Mouse (Mus musculus) hindlimb bud, embryonic 11.5 days (tissue): ENCODE measurements around the gene Lamb3.

Experiments
- DNase-seq: peaks from one replicate; pipeline ENCODE4 v3.0.0-alpha.2; 2012; ENCODE audit warnings: low read depth, low spot score; ENCODE audit errors: extremely low spot score

Gene Lamb3

DNA sequence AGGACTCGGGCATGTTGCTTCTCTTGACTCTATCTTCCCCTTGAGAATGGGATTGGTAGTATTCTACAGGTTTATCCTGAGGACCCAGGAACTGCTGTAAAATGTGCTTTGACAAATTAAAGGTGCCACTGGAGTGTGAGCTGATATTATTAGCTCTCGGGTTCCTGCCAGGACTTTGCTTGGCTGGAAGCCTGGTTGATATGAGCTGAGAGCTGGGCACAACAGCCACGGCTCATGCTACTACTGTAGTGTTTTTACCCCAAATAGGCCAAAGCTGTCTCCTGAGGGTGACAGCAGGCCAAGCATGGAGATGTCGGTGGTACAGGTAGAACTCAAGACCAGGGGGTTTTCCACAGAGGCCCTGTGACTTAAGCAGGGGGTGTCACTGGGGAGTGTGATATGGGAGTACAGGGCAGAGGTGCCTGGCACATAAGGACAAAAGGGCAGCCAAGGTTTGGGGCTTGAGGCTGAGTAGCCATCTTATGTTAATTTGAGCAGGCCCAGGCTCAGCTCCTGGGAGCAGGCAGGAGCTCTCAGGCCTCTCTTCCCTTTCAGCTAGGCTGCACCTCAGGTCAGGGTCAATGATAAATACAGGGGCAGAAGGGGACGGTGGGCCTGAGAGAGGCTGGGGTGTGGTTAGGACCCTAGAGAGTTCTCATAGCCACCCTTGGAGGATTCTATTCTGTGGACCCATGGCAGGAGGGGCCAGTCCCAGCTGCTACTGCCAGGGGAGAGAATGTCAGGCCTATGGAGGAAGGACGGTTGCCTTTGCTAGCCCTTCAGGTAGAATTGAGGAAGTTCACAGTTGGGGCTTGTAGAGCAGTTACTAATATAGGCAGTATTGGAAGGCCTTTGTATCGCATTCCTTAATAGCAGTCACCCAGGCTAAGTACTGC, 128.9 kb downstream of the Lamb3 start:
- no peak for DNase-seq

DNA sequence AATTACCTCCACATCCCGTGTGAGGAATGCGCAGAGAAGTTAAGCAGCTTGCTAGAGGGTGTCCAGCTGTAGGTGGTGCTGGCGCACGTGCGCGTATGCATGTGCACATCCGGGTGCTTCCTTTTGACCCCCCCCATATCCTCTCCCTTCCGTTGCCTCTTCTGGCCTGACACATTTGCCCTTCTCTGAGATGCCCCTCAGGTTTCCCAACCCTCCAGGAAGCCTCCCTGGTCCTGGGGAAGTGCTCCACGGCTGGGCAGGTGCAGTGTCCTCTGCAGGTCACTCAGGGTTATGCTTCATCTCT, 129.5 kb downstream of the Lamb3 start:
- no peak for DNase-seq

GRCm38 (mm10) chr1:193337787-193338310, 130.3 kb downstream of the Lamb3 start:
- no peak for DNase-seq

DNA sequence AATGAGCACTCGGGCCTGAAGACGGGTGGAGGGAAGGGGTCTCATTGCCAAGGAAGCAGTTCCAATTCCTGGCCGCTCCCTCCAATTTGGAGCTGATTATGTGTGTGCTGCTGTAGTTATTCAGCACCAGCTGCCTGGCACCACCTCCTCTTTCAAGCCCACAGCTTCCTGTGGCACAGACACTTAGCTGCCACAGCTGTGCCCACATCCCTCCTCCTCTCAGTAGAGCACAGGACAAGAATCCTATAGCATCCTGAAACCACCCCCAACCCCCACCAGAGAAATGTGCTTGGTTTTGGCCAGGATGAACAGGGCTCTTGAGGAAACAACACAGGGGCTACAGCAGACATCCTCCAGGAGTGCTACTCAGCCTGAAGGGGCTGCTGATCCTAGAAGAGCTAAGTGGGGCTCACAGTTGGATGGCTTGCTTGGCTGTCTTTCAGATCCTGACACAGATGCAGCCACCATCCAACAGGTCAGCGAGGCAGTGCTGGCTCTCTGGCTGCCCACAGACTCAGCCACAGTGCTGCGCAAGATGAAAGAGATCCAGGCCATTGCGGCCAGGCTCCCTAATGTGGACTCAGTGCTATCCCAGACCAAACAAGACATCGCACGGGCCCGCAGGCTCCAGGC, 131.0 kb downstream of the Lamb3 start:
- DNase-seq, result no peak

DNA sequence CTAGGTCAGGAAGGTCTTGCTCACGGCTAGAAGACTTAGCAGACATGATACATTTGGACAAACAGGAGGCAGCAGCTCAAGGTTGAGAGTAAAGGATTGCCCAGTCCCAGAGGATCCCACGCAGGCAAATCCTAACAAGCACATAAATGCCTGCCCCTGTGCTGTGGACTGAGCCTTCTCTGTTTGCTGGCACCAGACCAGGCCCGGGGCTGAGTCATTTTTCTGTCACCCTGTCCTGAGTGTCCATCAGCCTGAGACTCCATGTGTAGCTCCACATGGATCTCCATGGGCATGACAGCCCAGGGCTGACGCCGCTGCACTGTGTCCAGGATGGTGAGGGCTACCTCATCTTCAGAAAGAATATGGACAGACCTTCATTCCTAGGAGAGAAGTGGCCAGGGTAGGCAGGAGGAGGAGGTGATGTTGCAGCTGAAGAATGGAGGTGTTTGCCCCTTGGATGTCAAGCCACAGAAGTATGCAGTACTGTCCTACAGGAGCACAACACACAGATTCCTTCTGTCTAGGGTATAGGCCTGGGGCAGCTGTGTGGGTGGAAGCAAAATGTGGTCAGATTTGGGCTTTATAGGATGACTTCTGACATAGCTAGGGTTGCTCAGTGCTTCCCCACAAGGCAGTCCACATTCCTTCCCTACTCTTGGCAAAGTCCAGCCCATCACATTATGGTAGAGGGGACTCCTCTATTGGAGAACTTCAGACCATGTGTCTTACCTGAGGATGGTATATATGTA, 134.9 kb downstream of the Lamb3 start:
- DNase-seq, result no peak

- DNase-seq, result no peak
Measured at GRCm38 (mm10) chr1:193343853-193344252, 136.4 kb downstream of the Lamb3 start.

DNA sequence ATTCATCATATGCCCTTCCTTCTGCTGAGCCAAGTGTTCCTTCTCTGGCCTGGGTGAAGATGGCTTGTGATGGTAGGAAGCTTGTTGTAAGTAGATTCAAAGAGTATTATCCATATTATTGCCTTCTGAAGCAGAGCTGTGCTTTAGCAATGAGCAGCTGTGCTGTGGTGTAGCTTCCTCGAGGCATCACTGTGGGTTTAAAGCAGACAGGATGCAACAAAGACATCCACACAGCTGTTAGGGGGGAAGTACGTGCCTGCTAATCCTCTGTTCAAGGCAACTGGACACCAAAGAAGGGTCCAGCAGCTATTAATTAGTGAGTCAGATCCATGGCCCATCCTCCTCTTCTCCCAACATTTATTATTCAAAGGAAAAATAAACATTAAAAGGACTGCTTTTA, 137.5 kb downstream of the Lamb3 start:
- DNase-seq, result no peak

DNA sequence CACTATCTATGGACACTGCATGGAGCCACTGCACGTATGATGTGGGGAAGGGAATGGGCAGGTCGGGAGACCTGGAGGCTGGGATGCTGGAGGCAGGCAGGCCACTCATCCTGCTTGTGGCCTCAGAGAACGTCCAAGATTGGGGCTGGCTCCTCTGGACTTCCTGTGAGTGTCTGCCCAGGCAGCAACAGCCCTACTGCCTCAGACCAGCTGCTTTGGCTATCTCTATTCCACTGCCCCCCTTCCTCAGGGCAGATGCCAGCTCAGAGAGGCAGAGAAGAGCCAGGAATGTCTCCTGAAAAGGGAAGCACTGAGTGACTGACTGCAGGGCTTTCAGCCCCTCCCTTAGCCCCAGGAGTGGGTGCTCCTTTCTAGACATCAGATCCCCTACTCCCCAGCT, 139.4 kb downstream of the Lamb3 start:
- no peak for DNase-seq

DNA sequence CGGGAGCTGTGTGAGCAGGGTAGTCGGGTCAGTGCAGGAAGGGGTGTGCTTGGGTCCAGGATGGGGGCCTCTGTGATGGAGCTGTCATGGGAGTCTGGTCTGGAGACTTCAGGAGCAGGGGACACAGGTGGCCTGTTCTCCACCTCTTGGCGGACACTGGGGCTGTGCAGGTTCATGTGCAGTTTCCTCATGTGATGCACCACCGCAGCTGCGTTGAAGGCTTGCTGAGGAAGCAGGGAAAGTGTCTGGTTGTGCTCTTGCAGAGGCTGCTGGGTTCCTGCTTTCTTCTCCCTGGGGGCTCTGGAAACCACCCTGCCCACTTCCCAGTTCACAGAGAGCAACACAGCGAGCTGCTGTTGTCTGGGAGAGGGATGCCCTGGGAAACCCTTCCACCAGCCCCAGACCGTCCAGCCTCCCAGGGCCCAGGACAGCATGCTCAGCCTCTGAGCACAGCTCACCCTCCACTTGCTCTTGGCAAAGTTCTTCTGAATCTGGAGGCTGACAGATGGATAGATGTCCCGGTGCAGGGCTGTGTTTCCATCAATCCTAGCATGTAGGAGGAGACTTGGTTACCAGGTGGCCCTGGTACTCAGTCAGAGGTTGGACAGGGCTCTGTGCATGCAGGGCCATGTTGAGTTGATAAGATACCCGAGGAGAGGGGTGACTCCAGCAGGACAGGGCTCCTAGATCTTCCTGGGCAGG, 140.9 kb downstream of the Lamb3 start:
- no peak for DNase-seq

- no peak for DNase-seq
Measured at GRCm38 (mm10) chr1:193349702-193350545, 142.4 kb downstream of the Lamb3 start.

- no peak for DNase-seq
Measured at GRCm38 (mm10) chr1:193350546-193350801, 143.0 kb downstream of the Lamb3 start.

DNA sequence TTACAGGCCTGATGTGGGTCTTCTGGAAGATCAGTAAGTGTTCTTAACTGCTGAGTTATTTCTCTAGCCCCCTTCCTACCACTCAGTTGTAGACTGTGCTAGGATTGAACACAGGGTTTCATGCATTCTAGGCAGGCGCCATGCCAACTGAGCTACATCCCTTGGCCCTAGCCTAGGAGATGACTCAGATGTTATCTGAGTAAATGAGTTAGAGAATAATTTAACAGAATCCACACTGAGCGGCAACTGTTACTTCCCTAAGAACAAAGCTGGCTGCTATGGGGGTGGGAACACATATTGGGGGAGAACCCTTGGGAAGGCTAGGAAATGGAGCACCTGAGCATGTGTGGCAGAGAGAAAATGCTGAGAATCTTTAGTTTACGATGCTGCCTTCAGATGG, 144.1 kb downstream of the Lamb3 start:
- DNase-seq, result no peak

GRCm38 (mm10) chr1:193359199-193359598, 151.7 kb downstream of the Lamb3 start:
- no peak for DNase-seq

GRCm38 (mm10) chr1:193361181-193361580, 153.7 kb downstream of the Lamb3 start:
- no peak for DNase-seq

DNA sequence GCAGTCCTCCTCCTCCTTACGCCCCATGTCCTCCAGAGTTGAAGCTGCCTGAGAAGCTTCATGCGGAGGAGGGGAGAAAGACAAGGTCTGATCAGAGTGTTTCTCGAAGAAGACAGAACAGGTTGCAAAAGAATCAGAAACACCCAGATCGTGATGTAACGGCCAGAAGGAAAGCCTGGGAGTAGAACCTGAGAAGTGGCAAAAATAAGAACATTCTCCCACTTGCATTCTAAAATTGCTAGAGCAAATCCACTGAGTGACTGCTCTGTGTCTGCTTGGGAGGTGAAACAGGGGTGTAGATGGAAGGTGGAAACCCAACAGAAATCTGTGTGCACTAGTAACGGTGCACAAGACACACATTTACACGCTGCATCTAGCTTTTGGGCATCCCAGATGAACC, 154.6 kb downstream of the Lamb3 start:
- no peak for DNase-seq

GRCm38 (mm10) chr1:193363801-193364231, 156.3 kb downstream of the Lamb3 start:
- no peak for DNase-seq

DNA sequence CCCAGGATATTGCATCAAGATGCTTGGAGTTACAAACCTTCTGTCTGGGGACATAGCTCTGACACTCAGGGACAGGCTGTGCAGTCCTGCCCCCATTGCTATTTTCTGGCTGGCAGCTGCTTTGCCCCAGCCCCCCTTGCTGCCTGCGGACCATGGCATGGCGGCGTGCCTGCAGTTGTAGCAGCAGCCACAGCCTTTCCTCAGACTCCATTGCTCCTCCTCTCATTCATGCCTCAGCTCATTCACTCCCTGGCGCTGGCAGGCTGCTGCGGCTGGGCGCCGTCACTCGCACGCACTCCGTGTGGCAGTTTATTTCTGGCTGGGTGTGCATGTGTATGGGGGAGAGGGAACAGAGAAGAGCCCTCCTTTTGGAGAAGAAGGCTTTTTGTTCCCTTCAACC, 160.6 kb downstream of the Lamb3 start:
- no peak for DNase-seq

GRCm38 (mm10) chr1:193369091-193369490, 161.6 kb downstream of the Lamb3 start:
- DNase-seq, result no peak

DNA sequence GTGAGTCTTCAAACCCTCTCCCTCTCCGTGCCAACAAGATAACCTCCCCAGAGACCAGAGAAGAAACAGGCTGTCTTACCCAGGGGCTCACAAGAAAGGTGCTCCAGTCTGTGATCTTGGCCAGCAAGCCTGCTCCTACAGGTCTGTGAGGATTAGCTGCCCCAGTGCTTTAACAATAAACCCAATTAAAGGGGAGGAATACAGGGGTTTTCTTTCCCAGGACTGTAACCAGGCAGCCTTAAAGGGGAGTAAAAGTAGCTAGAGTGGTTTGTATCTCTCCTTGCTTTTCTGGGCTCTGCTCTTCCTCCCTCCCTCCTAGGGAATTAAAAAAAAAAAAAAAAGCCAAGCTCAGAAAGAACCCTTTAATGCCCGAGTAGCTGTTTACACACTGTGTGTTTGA, 162.6 kb downstream of the Lamb3 start, which contains the start of gene Camk1g:
TSS of gene Camk1g (minus strand) at position 203 of the 400 bp plus-strand sequence.
- DNase-seq, result peak; percentile 76

- DNase-seq, result no peak
Measured at GRCm38 (mm10) chr1:193373906-193374413, 166.5 kb downstream of the Lamb3 start.
